Mouse (Mus musculus): ENCODE measurements around the gene Lpin1.

Lpin1 gene

DNA sequence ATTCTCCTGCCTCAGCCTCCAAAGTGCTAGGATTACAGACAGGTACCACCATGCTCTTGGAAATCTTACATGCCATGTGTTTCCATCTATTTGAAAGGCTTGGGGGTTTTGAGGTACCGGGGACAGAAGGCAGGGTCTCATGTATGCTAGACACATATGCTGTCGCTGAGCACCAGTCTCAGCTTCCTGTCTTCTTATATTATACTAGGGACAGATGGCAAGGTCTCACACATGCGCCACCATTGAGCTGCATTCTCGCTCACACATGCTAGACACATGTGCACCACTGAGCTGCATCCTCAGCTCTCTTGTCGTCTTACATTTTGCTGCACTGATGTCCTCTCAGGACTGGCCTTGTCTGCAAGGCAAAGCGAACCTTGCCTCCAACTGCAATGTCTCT is 8.7 kb upstream of the Lpin1 start:
- ATAC-seq (ENCODE audit: low TSS enrichment), result no peak

GRCm38 (mm10) chr12:16618512-16619274 is 7.9 kb upstream of the Lpin1 start:
- ATAC-seq (ENCODE audit: low TSS enrichment), result peak; percentile 48

GRCm38 (mm10) chr12:16615738-16616137 is 5.0 kb upstream of the Lpin1 start:
- peak; percentile 58 for ATAC-seq (ENCODE audit: low TSS enrichment)

GRCm38 (mm10) chr12:16614556-16614955 is 3.8 kb upstream of the Lpin1 start:
- ATAC-seq (ENCODE audit: low TSS enrichment), result no peak

DNA sequence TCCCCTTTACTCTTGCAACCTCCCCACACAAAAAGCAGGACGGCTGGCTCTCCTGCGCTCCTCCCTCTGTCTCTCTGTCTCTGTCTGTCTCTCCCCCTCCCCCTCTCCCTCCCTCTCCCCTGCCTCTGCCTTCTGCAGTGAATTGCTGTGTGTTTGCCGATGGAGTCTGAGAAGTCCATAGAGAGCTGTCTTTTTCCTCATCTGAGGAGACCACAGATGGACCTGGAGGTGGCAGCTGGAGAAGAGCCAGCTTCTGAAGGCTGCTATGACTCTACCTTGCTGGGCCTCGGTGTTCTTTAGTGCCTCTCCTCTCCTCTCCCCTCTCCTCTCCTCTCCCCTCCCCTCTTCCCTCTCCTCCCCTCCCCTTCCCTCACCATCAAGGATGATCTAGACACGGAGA is 5.1 kb downstream of the Lpin1 start:
- peak; percentile 95 for ATAC-seq (ENCODE audit: low TSS enrichment)

DNA sequence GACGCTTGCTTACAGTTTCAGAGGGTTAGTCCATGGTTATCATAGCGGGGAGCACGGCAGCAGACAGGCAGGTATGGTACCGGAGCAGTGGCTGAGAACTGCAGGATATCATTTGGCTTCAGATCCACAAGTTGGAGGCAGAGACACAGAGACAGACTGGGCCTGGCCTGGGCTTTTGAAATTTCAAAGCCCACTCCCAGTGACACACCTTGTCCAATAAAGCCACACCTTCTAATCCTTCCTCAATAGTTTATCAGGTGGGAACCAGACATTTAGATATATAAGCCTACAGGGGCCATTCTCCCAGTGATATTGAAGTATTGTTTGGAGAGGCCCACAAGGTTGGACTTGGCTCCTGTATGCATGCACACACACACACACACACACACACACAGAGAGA is 8.5 kb downstream of the Lpin1 start:
- ATAC-seq (ENCODE audit: low TSS enrichment), result no peak

DNA sequence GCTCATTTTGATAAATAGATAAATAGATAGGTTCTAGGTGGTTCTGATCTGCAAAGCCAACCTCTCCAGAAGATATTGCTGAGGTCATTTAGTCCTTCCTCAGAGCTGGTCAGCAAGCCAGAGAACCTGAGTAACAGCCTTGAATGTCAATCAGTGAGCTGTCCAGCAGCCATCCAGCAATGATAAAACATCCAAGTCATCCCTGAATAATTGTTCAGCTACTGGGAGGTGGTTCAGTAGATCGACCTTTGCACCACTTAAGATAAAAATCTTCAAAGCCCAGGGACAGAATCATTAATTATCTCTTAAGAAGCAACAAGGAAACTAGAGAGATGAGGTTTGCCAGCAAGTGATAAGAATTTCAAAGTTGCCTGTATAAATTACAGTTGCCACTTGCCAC is 10.4 kb downstream of the Lpin1 start:
- ATAC-seq (ENCODE audit: low TSS enrichment), result no peak

DNA sequence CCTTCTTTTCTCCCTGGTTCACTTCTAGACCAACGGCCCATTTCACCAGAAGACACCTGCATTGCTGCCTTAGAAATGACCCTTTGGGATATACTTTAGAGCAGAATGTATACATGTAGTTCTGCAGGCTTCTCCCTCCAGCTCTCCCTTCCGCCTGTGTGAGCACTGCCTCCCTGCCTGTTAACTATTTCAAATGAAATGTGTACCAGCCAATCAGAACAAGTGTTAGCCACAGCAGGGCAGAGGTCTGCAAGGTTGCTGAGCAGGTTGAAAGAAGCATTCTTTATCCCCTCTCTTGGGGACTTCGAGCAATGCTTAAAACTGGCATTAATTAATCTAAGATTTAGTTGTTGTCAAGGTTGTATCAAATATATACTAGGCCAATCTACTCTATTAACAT is 11.4 kb downstream of the Lpin1 start:
- no peak for ATAC-seq (ENCODE audit: low TSS enrichment)

GRCm38 (mm10) chr12:16593761-16594160 is 17.0 kb downstream of the Lpin1 start:
- ATAC-seq (ENCODE audit: low TSS enrichment), result no peak

GRCm38 (mm10) chr12:16593014-16593413 is 17.8 kb downstream of the Lpin1 start:
- no peak for ATAC-seq (ENCODE audit: low TSS enrichment)

DNA sequence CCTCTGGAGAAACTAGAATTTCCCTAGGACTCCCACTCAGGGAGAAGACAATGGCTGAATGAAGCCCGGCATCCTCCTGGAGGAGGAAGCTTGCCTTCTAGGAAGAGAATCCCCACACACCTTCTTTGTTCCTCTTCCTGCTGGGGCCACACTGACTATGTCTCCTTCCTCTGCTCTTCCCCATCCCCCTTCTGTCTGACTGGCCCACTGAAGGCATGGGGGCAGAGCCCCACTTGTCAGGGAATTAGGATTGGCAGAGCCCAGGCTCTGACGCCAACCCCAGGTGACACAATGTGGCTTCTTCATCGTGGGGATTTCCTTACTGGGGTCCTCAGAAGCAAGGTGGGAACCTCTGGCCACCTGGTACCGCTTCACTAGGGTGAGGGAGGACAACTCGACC is 18.3 kb downstream of the Lpin1 start:
- no peak for ATAC-seq (ENCODE audit: low TSS enrichment)

DNA sequence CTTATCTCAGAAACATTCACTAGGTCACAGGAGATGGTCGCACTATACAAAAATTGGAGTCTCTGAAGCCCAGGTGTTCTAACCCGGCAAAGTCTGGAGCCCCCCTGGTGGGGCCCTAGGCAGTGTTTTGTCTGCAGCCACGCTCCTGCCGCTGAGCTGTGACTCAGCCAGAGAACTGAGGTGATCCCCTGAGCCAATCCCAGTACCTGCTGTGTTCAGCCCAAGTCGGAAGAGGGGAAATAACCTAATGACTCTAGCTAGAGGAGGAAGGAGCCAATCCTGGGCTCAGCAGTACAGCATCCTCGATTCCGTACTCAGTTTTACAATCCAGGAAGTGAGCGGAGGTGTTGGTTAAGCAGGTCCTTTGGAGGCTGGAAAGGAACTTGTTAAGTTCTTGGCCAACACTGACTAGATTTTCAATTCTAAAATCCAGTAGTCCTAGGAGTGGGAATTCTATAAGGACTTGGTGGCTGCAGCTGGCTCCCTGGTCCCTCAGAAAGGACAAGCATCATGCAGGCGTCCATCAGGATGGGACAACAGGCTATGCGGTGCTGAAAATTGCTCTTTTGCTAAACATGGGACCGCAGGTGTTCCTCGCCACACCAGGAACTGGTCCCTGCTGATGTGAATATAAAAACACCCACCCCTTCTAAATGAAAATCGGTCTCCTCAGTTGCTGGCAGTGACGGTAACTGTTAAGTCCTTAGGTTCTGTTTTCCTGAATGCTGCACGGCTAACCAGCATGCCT is 19.1 kb downstream of the Lpin1 start:
- ATAC-seq (ENCODE audit: low TSS enrichment), result peak; percentile 80

- no peak for ATAC-seq (ENCODE audit: low TSS enrichment)
Observed at GRCm38 (mm10) chr12:16589966-16590365, 20.8 kb downstream of the Lpin1 start.

GRCm38 (mm10) chr12:16589204-16589949 is 21.4 kb downstream of the Lpin1 start:
- ATAC-seq (ENCODE audit: low TSS enrichment), result peak; percentile 89

- ATAC-seq (ENCODE audit: low TSS enrichment), result peak; percentile 36
Observed at GRCm38 (mm10) chr12:16588396-16589042, 22.2 kb downstream of the Lpin1 start.

- no peak for ATAC-seq (ENCODE audit: low TSS enrichment)
Observed at GRCm38 (mm10) chr12:16587767-16588166, 23.0 kb downstream of the Lpin1 start.

DNA sequence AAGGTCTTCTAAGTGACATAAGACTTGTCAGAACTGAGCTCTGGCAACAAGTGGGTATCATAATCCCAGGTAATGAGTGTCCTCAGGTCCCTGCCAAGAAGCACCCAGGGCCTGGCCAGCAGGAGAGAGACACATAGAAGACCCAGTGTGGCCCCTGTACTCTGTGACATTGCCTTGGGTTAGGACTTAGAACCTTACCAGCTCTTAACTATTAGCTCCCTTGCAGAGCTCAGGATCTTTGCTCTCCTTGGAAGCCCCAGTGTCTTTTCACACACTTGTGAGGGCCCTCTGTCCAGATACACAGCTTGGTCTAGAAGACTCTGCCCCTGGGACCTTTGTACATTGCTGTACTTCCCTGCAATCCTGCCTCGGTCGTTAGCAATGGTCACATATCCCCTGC is 23.7 kb downstream of the Lpin1 start:
- ATAC-seq (ENCODE audit: low TSS enrichment), result no peak

GRCm38 (mm10) chr12:16584964-16585363 is 25.8 kb downstream of the Lpin1 start:
- ATAC-seq (ENCODE audit: low TSS enrichment), result no peak

DNA sequence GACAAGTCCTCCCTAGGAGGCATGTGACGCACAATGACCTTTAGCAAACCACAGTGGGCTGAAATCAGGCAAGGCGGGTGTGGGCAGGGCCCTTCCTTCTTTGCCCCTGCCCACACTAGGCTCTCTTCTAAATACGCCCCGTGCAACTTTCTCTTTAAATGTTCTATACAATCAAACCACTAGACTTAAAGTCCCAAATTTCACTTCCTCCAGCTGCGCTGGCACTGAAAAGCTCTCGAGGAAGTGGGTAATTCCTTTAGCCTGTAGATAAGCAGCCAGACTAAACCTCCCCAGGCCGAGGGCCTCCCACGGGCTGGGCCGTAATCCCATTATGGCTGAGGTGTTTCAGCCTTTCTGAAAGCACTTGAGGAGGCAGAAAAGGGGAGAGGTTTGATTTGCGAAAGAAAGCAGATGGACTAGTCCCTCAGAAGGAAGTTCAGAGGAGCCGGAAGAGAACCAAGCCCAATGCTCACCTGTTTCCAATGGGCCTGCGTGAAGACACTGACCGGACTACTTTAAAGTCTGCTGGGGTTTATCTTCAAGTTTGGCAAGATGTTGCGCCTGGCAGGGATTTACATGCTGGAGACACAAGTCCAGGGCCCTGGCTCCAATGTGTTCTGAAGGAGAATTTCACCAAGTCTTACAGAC is 26.6 kb downstream of the Lpin1 start:
- ATAC-seq (ENCODE audit: low TSS enrichment), result no peak

DNA sequence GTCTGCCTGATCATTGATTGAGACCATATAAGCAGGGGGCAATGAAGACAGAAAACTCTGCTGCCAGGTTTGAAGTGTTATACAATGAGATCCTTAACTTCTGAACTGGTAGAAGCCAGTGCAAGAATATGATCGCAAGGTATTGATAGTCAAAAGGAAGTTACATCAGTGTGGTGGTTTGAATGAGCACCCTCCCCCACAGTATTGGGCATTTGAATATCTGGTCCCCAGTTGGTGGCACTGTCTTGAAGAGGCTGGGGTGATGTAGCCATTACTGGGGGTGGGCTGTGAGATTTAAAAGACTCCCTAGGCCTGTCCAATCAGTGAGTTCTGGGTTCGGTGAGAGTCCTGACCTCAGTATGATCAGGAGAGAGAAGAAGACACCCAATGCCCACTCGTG is 27.5 kb downstream of the Lpin1 start:
- ATAC-seq (ENCODE audit: low TSS enrichment), result no peak

GRCm38 (mm10) chr12:16580306-16580705 is 30.5 kb downstream of the Lpin1 start:
- no peak for ATAC-seq (ENCODE audit: low TSS enrichment)
